Mouse (Mus musculus) liver, adult 10 weeks (tissue): ENCODE measurements around the gene Sp4. TPM values are rescaled to one million over a fixed set of nuclear protein-coding genes. Genes with fewer than 3 reads are reported as not detected.

Source experiments
- polyA plus RNA-seq: library from polyadenylated mRNA; stranded (reverse); fragments of 350-450 nt; fragmentation: Illumina TruSeq; extraction: RNeasy Lipid Tissue Mini Kit (QIAGEN cat#74804); gene quantifications from one replicate; pipeline ENCODE4 v1.2.3, GENCODE M21; 2014; ENCODE audit warnings: low read depth, low replicate concordance

Sp4 gene
- 6.4 TPM for polyA plus RNA-seq

DNA sequence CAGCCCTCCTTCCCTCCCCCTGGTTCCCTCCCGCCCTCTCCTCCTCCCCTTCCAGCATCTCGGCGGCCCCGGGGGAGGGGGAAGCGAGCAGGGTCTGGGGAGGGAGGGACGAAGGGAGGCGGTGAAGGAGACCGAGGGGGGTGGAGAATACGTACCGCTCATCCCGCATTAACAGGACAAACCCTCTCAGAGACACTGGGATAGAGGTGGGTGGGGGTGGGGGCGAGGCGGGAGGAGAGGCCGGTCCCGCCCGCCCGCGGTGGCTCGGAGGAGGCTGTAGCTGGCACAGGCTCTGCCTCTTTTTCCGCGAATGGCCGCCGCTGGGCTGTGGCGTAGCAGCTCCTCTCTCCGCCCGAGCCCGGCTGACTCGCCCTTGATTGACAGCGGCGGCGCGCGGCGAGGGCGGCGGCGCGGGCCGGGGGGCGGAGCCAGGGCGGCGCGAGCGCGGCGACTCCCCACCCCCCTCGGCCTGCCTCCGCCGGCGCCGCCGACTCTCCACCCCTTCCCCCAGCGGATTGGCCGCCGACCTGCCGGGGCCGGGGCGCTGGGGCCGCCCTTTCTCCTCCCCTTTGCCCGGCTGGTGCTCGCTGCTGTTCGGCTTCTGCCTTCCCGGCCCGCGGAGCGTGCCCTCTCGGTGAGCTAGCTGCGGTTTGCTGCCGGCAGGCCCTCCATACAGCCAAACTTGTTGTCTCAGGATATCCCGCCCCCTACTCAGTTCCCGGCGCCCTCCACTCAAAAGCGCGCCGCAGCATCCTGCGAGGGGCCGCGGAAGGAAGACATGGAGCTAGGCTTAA, at the start of gene Sp4:
TSS of gene Sp4 (minus strand) at position 369 of the 794 bp plus-strand sequence.

DNA sequence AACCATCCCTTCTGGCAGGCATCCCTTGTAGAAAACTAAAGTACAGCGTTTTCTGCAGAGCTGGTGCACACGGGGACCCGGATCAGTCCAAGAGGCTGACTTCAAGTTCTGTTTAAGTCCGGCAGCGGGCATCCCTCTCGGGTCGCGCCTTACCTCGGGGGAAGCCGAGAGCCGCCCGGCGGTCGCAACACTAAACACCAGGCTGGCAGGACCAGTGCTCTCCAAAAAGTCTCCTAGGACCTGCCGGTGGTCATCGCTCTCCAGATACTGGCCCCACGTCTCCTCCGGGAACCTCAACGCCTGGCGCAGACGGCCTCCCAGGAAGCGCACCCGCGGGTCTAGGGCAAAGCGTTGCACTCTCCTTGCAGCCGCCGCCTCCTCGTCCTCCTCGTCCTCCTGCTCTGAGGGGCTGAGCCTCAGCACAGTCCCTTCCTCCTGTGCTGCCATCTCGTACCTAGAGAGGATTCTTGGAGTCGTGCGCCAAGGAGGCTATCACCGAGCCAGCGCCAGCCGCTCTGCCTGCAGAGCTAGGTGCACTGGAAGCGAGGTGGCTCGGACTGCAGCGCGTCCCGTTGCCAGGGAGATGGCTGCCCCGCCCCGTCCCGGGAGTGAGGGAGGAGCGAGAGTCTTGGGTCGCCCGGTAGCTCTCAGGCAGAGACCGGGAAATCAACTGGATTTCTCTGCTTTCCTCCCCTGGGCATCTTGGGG, 102.7 kb downstream of the Sp4 start, which contains the start of gene Dnah11:
TSS of gene Dnah11 (minus strand) at position 658 of the 708 bp plus-strand sequence.

Other genes with a start within 250 kb of the Sp4 start
- 0.48 TPM for gene Dnah11, start 102.4 kb downstream of the Sp4 start, polyA plus RNA-seq